Mouse (Mus musculus) MEL (cell line): Measurements from ENCODE around the gene Gabrg3. TPM values are rescaled to one million over a fixed set of nuclear protein-coding genes. Genes with fewer than 3 reads are reported as not detected.

Source experiments
- DNase-seq: peaks from one replicate; pipeline ENCODE4 v3.0.0; 2011; ENCODE audit warnings: low read depth, low spot score
- H3K27ac ChIP-seq: 2 replicates; pipeline ENCODE4 v1.5.1; 2012; ENCODE audit warnings: low read depth, mild to moderate bottlenecking, control low read depth, low read length, moderate library complexity; ENCODE audit not compliant: control insufficient read depth
- H3K27me3 ChIP-seq, 2 experiments: fragments of 150-350 bp in 1 of 2; sonication (generic) in 1 of 2; 2 replicates each; pipeline ENCODE4 v1.6.1; 2012; ENCODE audit warnings: low read length in 2 of 2, mild to moderate bottlenecking in 2 of 2, improper control_type of control experiment in 1 of 2, moderate library complexity in 1 of 2; ENCODE audit not compliant: insufficient read depth in 2 of 2, control insufficient read depth in 1 of 2
- H3K36me3 ChIP-seq, 2 experiments: 2 replicates each; pipeline ENCODE4 v1.6.1; 2012 to 2014; ENCODE audit warnings: low read length in 2 of 2, improper control_type of control experiment in 1 of 2, inconsistent platforms in 1 of 2, mild to moderate bottlenecking in 1 of 2; ENCODE audit not compliant: insufficient read depth in 2 of 2, control insufficient read depth in 1 of 2
- H3K4me1 ChIP-seq, 2 experiments: fragments of 150-350 bp in 1 of 2; sonication (generic) in 1 of 2; 2 replicates each; pipeline ENCODE4 v1.6.1; 2012; ENCODE audit warnings: low read length in 2 of 2, improper control_type of control experiment in 1 of 2, mild to moderate bottlenecking in 1 of 2; ENCODE audit not compliant: insufficient read depth in 2 of 2, control insufficient read depth in 1 of 2
- H3K4me3 ChIP-seq, 2 experiments: fragments of 150-350 bp in 1 of 2; sonication (generic) in 1 of 2; 2 replicates each; pipeline ENCODE4 v1.5.1; 2012; ENCODE audit warnings: low read depth in 2 of 2, low read length in 2 of 2, mild to moderate bottlenecking in 2 of 2, moderate library complexity in 2 of 2, control low read depth in 1 of 2, improper control_type of control experiment in 1 of 2; ENCODE audit not compliant: control insufficient read depth in 1 of 2, insufficient read depth in 1 of 2
- H3K79me2 ChIP-seq: 2 replicates; pipeline ENCODE4 v1.6.1; 2012; ENCODE audit warnings: mild to moderate bottlenecking, low read length, moderate library complexity; ENCODE audit not compliant: control insufficient read depth, poor library complexity, insufficient read depth
- H3K9ac ChIP-seq: 2 replicates; pipeline ENCODE4 v1.6.1; 2012; ENCODE audit warnings: low read depth, mild to moderate bottlenecking, control low read depth, low read length, moderate library complexity; ENCODE audit not compliant: control insufficient read depth, poor library complexity, severe bottlenecking
- H3K9me3 ChIP-seq: fragments of 150-350 bp; sonication (generic); replicated peaks from 2 replicates; pipeline ENCODE4 v1.6.1; 2012; ENCODE audit warnings: mild to moderate bottlenecking, low read length, improper control_type of control experiment, moderate library complexity; ENCODE audit not compliant: insufficient read depth
- BHLHE40 ChIP-seq: IDR thresholded peaks from 2 replicates; pipeline ENCODE4 v1.6.1; 2012; ENCODE audit warnings: low read depth, mild to moderate bottlenecking, inconsistent platforms, low read length, improper control_type of control experiment, borderline replicate concordance
- CHD1 ChIP-seq: IDR thresholded peaks from 2 replicates; pipeline ENCODE4 v1.6.1; 2012; ENCODE audit warnings: low read depth, mild to moderate bottlenecking, inconsistent platforms, low read length, improper control_type of control experiment
- CTCF ChIP-seq, 3 experiments: IDR thresholded peaks in 2 of 3; conservative IDR thresholded peaks in 1 of 3; 2 replicates each; pipeline ENCODE4 v1.5.1; 2011 to 2012; ENCODE audit warnings: low read length in 3 of 3, low read depth in 2 of 3, mild to moderate bottlenecking in 2 of 3, improper control_type of control experiment in 1 of 3, inconsistent platforms in 1 of 3, mixed read lengths in 1 of 3, moderate library complexity in 1 of 3; ENCODE audit not compliant: control insufficient read depth in 1 of 3, insufficient read depth in 1 of 3, poor library complexity in 1 of 3, severe bottlenecking in 1 of 3
- ELF1 ChIP-seq: IDR thresholded peaks from 2 replicates; pipeline ENCODE4 v1.6.1; 2014; ENCODE audit warnings: low read depth, mild to moderate bottlenecking, inconsistent platforms, low read length, improper control_type of control experiment, moderate library complexity
- ETS1 ChIP-seq: IDR thresholded peaks from 2 replicates; pipeline ENCODE4 v1.6.1; 2012; ENCODE audit warnings: low read depth, mild to moderate bottlenecking, inconsistent platforms, low read length, improper control_type of control experiment, moderate library complexity
- GATA1 ChIP-seq: IDR thresholded peaks from 2 replicates; pipeline ENCODE4 v1.6.1; 2011; ENCODE audit warnings: low read depth, low read length, improper control_type of control experiment
- HCFC1 ChIP-seq: IDR thresholded peaks from 2 replicates; pipeline ENCODE4 v1.6.1; 2012; ENCODE audit warnings: low read depth, mild to moderate bottlenecking, inconsistent platforms, low read length, improper control_type of control experiment, moderate library complexity
- MAFK ChIP-seq: IDR thresholded peaks from 2 replicates; pipeline ENCODE4 v1.6.1; 2011; ENCODE audit warnings: low read depth, mild to moderate bottlenecking, low read length, improper control_type of control experiment, borderline replicate concordance
- MAX ChIP-seq: IDR thresholded peaks from 2 replicates; pipeline ENCODE4 v1.6.1; 2011; ENCODE audit warnings: low read length, improper control_type of control experiment
- MAZ ChIP-seq: IDR thresholded peaks from 2 replicates; pipeline ENCODE4 v1.6.1; 2012; ENCODE audit warnings: low read depth, mild to moderate bottlenecking, inconsistent platforms, low read length, improper control_type of control experiment
- MEF2A ChIP-seq: IDR thresholded peaks from 2 replicates; pipeline ENCODE4 v1.6.1; 2014; ENCODE audit warnings: low read depth, mild to moderate bottlenecking, inconsistent platforms, low read length, improper control_type of control experiment; ENCODE audit not compliant: poor library complexity, insufficient replicate concordance, severe bottlenecking; ENCODE audit errors: extremely low read depth
- MXI1 ChIP-seq: IDR thresholded peaks from 2 replicates; pipeline ENCODE4 v1.6.1; 2011; ENCODE audit warnings: mild to moderate bottlenecking, low read depth, low read length, improper control_type of control experiment
- MYB ChIP-seq: IDR thresholded peaks from 2 replicates; pipeline ENCODE4 v1.6.1; 2011; ENCODE audit warnings: mild to moderate bottlenecking, low read depth, low read length, improper control_type of control experiment
- POLR2AphosphoS2 ChIP-seq: IDR thresholded peaks from 2 replicates; pipeline ENCODE4 v1.6.1; 2011; ENCODE audit warnings: low read length, improper control_type of control experiment
- RAD21 ChIP-seq: IDR thresholded peaks from 2 replicates; pipeline ENCODE4 v1.6.1; 2011; ENCODE audit warnings: mild to moderate bottlenecking, low read depth, low read length, improper control_type of control experiment
- RCOR1 ChIP-seq: IDR thresholded peaks from 2 replicates; pipeline ENCODE4 v1.6.1; 2012; ENCODE audit warnings: low read depth, mild to moderate bottlenecking, inconsistent platforms, low read length, improper control_type of control experiment
- SIN3A ChIP-seq: IDR thresholded peaks from 2 replicates; pipeline ENCODE4 v1.6.1; 2012; ENCODE audit warnings: low read length, improper control_type of control experiment, inconsistent platforms
- SMC3 ChIP-seq: IDR thresholded peaks from 2 replicates; pipeline ENCODE4 v1.6.1; 2011; ENCODE audit warnings: low read depth, low read length, improper control_type of control experiment
- TCF12 ChIP-seq: IDR thresholded peaks from 2 replicates; pipeline ENCODE4 v1.6.1; 2014; ENCODE audit warnings: low read depth, mild to moderate bottlenecking, inconsistent platforms, low read length, improper control_type of control experiment, moderate library complexity
- UBTF ChIP-seq: IDR thresholded peaks from 2 replicates; pipeline ENCODE4 v1.6.1; 2012; ENCODE audit warnings: low read depth, mild to moderate bottlenecking, inconsistent platforms, low read length, improper control_type of control experiment, moderate library complexity, borderline replicate concordance; ENCODE audit not compliant: insufficient read depth
- ZC3H11A ChIP-seq: IDR thresholded peaks from 2 replicates; pipeline ENCODE4 v1.6.1; 2012; ENCODE audit warnings: low read depth, mild to moderate bottlenecking, inconsistent platforms, low read length, improper control_type of control experiment
- ZKSCAN1 ChIP-seq: IDR thresholded peaks from 2 replicates; pipeline ENCODE4 v1.6.1; 2012; ENCODE audit warnings: low read depth, mild to moderate bottlenecking, inconsistent platforms, low read length, improper control_type of control experiment, moderate library complexity
- ZMIZ1 ChIP-seq: IDR thresholded peaks from 2 replicates; pipeline ENCODE4 v1.6.1; 2012; ENCODE audit warnings: low read depth, mild to moderate bottlenecking, inconsistent platforms, low read length, improper control_type of control experiment, moderate library complexity
- ZNF384 ChIP-seq: IDR thresholded peaks from 2 replicates; pipeline ENCODE4 v1.6.1; 2012; ENCODE audit warnings: low read depth, mild to moderate bottlenecking, inconsistent platforms, low read length, improper control_type of control experiment
- polyA plus RNA-seq, 2 experiments: library from polyadenylated mRNA; stranded (reverse) in 1 of 2; unstranded in 1 of 2; fragments of >175 nt in 1 of 2; fragments of >200 nt in 1 of 2; gene quantifications; 2 replicates each; pipeline versions ENCODE4 v1.2.1 to v1.2.4; 2012; ENCODE audit warnings: low replicate concordance in 2 of 2, low read depth in 1 of 2; ENCODE audit not compliant: insufficient read length in 2 of 2, insufficient read depth in 1 of 2, missing spikeins in 1 of 2
- total RNA-seq: library from RNA; depleted of rRNA; stranded (reverse); fragments of 300-350 nt; gene quantifications from 2 replicates; pipeline ENCODE4 v1.2.3, GENCODE M21; 2012

Gene Gabrg3
- total and polyA plus RNA-seq, 3 experiments = not detected

- DNase-seq = no peak
- Histone ChIP-seq H3K9ac (no peak overlapping the region), H3K4me1 (no peaks in the 10 kb centered on the region), H3K27me3 (no peaks in the 10 kb centered on the region), H3K36me3 (no peaks in the 10 kb centered on the region), H3K79me2 (no peaks in the 10 kb centered on the region), H3K4me3 (no peak overlapping the region), H3K27ac (no peak overlapping the region)
- TF ChIP-seq UBTF = no peak
- no peak for TF ChIP-seq MAX
- no peak for TF ChIP-seq BHLHE40
- no peak for TF ChIP-seq MAZ
- no peak for TF ChIP-seq CTCF (IDR thresholded peaks at IDR 0.05 in 2 of 3, conservative IDR thresholded peaks at IDR 0.05 in 1 of 3; ENCODE audit: control insufficient read depth in 1 of 3, insufficient read depth in 1 of 3, low read depth in 2 of 3, low read length in 3 of 3, poor library complexity in 1 of 3, severe bottlenecking in 1 of 3)
- TF ChIP-seq HCFC1 = no peak
- no peak for TF ChIP-seq GATA1
- no peak for TF ChIP-seq POLR2AphosphoS2
- TF ChIP-seq SMC3 = no peak
- TF ChIP-seq RAD21 = no peak
- TF ChIP-seq CHD1 = no peak
- no peak for TF ChIP-seq MYB
- no peak for TF ChIP-seq ZNF384
- no peak for TF ChIP-seq SIN3A
- TF ChIP-seq TCF12 = no peak
- TF ChIP-seq MAFK = no peak
- TF ChIP-seq, all 39 proteins: peak for 0
- no peaks in the 10 kb centered on the region for H3K9me3 ChIP-seq
Measured at GRCm38 (mm10) chr7:56941606-56942005, 445.4 kb downstream of the Gabrg3 start.

DNA sequence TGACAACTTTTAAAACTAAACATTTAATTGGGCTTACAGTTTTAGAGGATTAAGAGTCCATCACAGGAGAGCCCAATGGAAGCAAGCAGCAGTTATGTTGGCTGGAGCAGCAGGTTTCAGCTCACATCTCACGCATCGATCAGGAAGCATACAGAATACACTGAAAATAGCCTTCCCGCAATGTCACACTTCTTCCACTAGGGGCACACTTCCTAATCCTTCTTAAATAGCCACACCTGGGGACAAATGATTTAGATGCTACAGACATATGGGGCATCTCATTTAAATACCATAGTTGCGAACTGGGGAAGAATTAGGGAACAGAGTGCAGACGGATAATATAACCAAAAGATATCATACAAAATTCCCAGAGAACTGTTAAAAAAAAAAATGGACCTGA is 449.0 kb downstream of the Gabrg3 start:
- Histone ChIP-seq H3K4me3 (no peak overlapping the region), H3K27ac (no peak overlapping the region), H3K4me1 (no peaks in the 10 kb centered on the region), H3K9ac (no peak overlapping the region), H3K27me3 (no peaks in the 10 kb centered on the region), H3K9me3 (no peaks in the 10 kb centered on the region), H3K79me2 (no peaks in the 10 kb centered on the region), H3K36me3 (no peaks in the 10 kb centered on the region)
- TF ChIP-seq CTCF (IDR thresholded peaks at IDR 0.05 in 2 of 3, conservative IDR thresholded peaks at IDR 0.05 in 1 of 3; ENCODE audit: control insufficient read depth in 1 of 3, insufficient read depth in 1 of 3, low read depth in 2 of 3, low read length in 3 of 3, poor library complexity in 1 of 3, severe bottlenecking in 1 of 3) (peak in 1 of 3 experiments; percentile 5; a peak in 1 of 6 replicates), ZMIZ1 (no peak)
- DNase-seq = peak; percentile 3

DNA sequence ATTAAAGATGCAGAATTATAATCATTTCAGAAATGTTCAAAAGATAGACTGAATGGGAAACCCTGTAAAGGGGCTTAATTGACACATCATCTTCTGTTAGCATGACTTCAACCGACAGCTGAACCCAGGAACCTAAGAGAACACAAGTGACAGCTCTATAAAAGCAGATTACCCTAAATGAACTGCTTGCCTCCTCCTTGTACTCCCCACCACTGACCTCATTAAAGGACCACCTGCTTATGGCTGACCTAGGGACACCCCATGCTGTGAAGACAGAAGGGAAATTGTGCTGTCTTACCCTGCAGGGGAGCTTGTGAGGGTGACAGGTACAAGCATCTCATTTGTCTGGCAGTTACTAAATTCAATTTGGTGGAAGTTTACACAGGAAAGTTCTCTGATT is 467.5 kb downstream of the Gabrg3 start:
- Histone ChIP-seq H3K4me3 (no peak overlapping the region), H3K4me1 (no peaks in the 10 kb centered on the region), H3K9ac (no peak overlapping the region), H3K27ac (no peak overlapping the region), H3K36me3 (no peaks in the 10 kb centered on the region), H3K9me3 (no peaks in the 10 kb centered on the region), H3K79me2 (no peaks in the 10 kb centered on the region), H3K27me3 (no peaks in the 10 kb centered on the region)
- no peak for TF ChIP-seq SMC3
- no peak for TF ChIP-seq ZMIZ1
- no peak for TF ChIP-seq CTCF (IDR thresholded peaks at IDR 0.05 in 2 of 3, conservative IDR thresholded peaks at IDR 0.05 in 1 of 3; ENCODE audit: control insufficient read depth in 1 of 3, insufficient read depth in 1 of 3, low read depth in 2 of 3, low read length in 3 of 3, poor library complexity in 1 of 3, severe bottlenecking in 1 of 3)
- no peak for TF ChIP-seq ZKSCAN1
- TF ChIP-seq TCF12 = no peak
- TF ChIP-seq MEF2A = no peak
- TF ChIP-seq ZNF384 = no peak
- TF ChIP-seq POLR2AphosphoS2 = no peak
- no peak for TF ChIP-seq ELF1
- TF ChIP-seq ETS1 = no peak
- no peak for TF ChIP-seq MAFK
- TF ChIP-seq ZC3H11A = no peak
- no peak for TF ChIP-seq SIN3A
- TF ChIP-seq RAD21 = no peak
- TF ChIP-seq BHLHE40 = no peak
- TF ChIP-seq MAZ = no peak
- no peak for TF ChIP-seq RCOR1
- TF ChIP-seq MXI1 = no peak
- no peak for TF ChIP-seq MYB
- DNase-seq = no peak
